14 mouse cellular contexts compared by ENCODE assay signal in the genomic region with DNA sequence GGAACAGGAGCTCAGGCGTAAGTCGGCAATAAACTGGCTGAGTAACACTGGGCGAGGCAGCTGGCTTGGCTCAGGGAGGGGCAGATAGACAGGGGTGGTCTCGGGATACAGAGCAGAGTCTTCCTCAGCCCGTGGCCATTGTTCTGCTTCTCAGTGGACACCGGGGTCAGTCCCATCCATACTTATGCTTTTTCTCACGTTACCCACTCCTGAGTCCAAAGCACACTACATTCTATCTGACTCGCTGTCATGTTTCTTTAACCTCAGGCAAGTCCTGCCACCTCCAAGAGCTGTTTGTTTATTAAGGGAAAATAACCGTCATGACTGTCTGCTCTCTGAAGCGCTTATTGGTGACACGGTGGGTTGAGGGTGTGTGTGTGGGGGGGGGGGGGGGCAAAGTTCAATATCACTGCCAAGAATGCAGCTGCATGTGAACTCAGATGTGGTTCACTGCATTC. TPM values are rescaled to one million over a fixed set of nuclear protein-coding genes. Genes with fewer than 3 reads are reported as not detected.
DNase-seq lines count a peak whose midpoint lies in the region; ATAC-seq and TF ChIP-seq lines count a peak whose summit lies in the region.
"Had no signal": no experiment of that assay in that cellular context is flagged by ENCODE, and none has a peak within 500 bp of the region (broad histone marks: within the 10 kb centered on the region; RNA-seq: fewer than 3 reads in every experiment).

No protein-coding gene starts in this region.

- TF ChIP-seq CTCF in intestine, postnatal 0 days (IDR thresholded peaks at IDR 0.05; ENCODE audit: low read depth): no peak

- WGBS in liver, embryonic 12.5 days (ENCODE audit: insufficient replicate concordance): 52% methylated on average over 11 of the region's 11 CpGs
- 62% methylated on average over 11 of the region's 11 CpGs for WGBS in liver, embryonic 11.5 days
- 11% methylated on average over 11 of the region's 11 CpGs for WGBS in intestine, postnatal 0 days
- 16% methylated on average over 11 of the region's 11 CpGs for WGBS in stomach, embryonic 14.5 days

- H3K27ac ChIP-seq in liver, embryonic 12.5 days: no peak overlapping the region
- no peak overlapping the region for H3K27ac ChIP-seq in liver, embryonic 11.5 days (ENCODE audit: low read depth, low read length)
- H3K27ac ChIP-seq in intestine, postnatal 0 days (ENCODE audit: low read depth, low read length): peak overlapping the region; percentile 35; the same call in 1 of the 2 replicates
- no peak overlapping the region for H3K27ac ChIP-seq in stomach, embryonic 14.5 days (ENCODE audit: low read length)
- H3K27ac ChIP-seq: forebrain, embryonic 13.5 days had no signal

- no peaks in the 10 kb centered on the region for H3K4me1 ChIP-seq in liver, embryonic 12.5 days
- no peaks in the 10 kb centered on the region for H3K4me1 ChIP-seq in liver, embryonic 11.5 days (replicated peaks; ENCODE audit: control insufficient read depth, insufficient read depth, low read length)
- H3K4me1 ChIP-seq in intestine, postnatal 0 days (replicated peaks; ENCODE audit: control insufficient read depth, insufficient read depth, low read length): no peaks in the 10 kb centered on the region
- H3K4me1 ChIP-seq in stomach, embryonic 14.5 days (ENCODE audit: control insufficient read depth, insufficient read depth, low read length): 0 out of 2 replicates have a peak, but pooled peaks cover 5% of the 10 kb centered on the region
- H3K4me1 ChIP-seq: forebrain, embryonic 13.5 days had no signal

- H3K9ac ChIP-seq in liver, embryonic 12.5 days: no peak overlapping the region
- H3K9ac ChIP-seq in liver, embryonic 11.5 days (ENCODE audit: low read depth, low read length): no peak overlapping the region
- no peak overlapping the region; the same call in 1 of the 2 replicates for H3K9ac ChIP-seq in intestine, postnatal 0 days (ENCODE audit: low read depth, low read length)
- H3K9ac ChIP-seq in stomach, embryonic 14.5 days (replicated peaks; ENCODE audit: low read depth, low read length): no peak overlapping the region
- H3K9ac ChIP-seq: forebrain, embryonic 13.5 days had no signal

- ATAC-seq in liver, embryonic 12.5 days: peak; percentile 32; the same call in 1 of the 2 replicates
- ATAC-seq in liver, embryonic 11.5 days (replicated peaks; ENCODE audit: low FRiP score): no peak
- peak; percentile 89 for ATAC-seq in intestine, postnatal 0 days
- peak; percentile 58 for ATAC-seq in stomach, embryonic 14.5 days (ENCODE audit: insufficient number of reproducible peaks, insufficient read depth, low FRiP score, low read depth)
- ATAC-seq in inflammation-experienced regulatory T-cells, adult 6 months: no peak
- ATAC-seq: forebrain, embryonic 13.5 days had no signal

- H3K27me3 ChIP-seq in liver, embryonic 12.5 days (replicated peaks): no peaks in the 10 kb centered on the region
- H3K27me3 ChIP-seq in liver, embryonic 11.5 days (replicated peaks; ENCODE audit: control insufficient read depth, insufficient read depth, low read length): no peaks in the 10 kb centered on the region
- no peaks in the 10 kb centered on the region for H3K27me3 ChIP-seq in intestine, postnatal 0 days (replicated peaks; ENCODE audit: control insufficient read depth, insufficient read depth, low read length)
- no peaks in the 10 kb centered on the region for H3K27me3 ChIP-seq in stomach, embryonic 14.5 days (ENCODE audit: control insufficient read depth, insufficient read depth, low read length)
- H3K27me3 ChIP-seq: forebrain, embryonic 13.5 days had no signal

- no peak overlapping the region for H3K4me2 ChIP-seq in liver, embryonic 12.5 days
- no peak overlapping the region for H3K4me2 ChIP-seq in liver, embryonic 11.5 days
- H3K4me2 ChIP-seq in intestine, postnatal 0 days (replicated peaks; ENCODE audit: low read depth): peak overlapping the region; percentile 59
- no peak overlapping the region; the same call in 1 of the 2 replicates for H3K4me2 ChIP-seq in stomach, embryonic 14.5 days (replicated peaks; ENCODE audit: low read depth, low read length)
- H3K4me2 ChIP-seq: forebrain, embryonic 13.5 days had no signal

- H3K36me3 ChIP-seq in liver, embryonic 12.5 days: no peaks in the 10 kb centered on the region
- no peaks in the 10 kb centered on the region for H3K36me3 ChIP-seq in liver, embryonic 11.5 days (ENCODE audit: control insufficient read depth, insufficient read depth, low read length)
- H3K36me3 ChIP-seq in intestine, postnatal 0 days (ENCODE audit: control insufficient read depth, insufficient read depth): no peaks in the 10 kb centered on the region
- H3K36me3 ChIP-seq in stomach, embryonic 14.5 days (ENCODE audit: control insufficient read depth, insufficient read depth, low read length): no peaks in the 10 kb centered on the region

- no peak for DNase-seq in liver, embryonic 11.5 days (ENCODE audit: low spot score)
- peak; percentile 53 to 64 for DNase-seq in kidney, postnatal 36 days
- DNase-seq in right cerebral cortex, adult 18-20 months: no peak
- DNase-seq in urinary bladder, postnatal 36 days (ENCODE audit: low spot score in 2 of 2): no peak
- DNase-seq: cerebellum, adult 18-20 months; gastrocnemius, postnatal 25 days; left cerebral cortex, postnatal 4 days; lung, postnatal 14 days; right cerebral cortex, postnatal 14 days had no signal

- no peak overlapping the region for H3K4me3 ChIP-seq in liver, embryonic 12.5 days
- H3K4me3 ChIP-seq in liver, embryonic 11.5 days (ENCODE audit: low read depth, low read length): no peak overlapping the region
- H3K4me3 ChIP-seq in intestine, postnatal 0 days (ENCODE audit: low read depth, low read length): peak overlapping the region; percentile 18
- no peak overlapping the region for H3K4me3 ChIP-seq in stomach, embryonic 14.5 days (ENCODE audit: low read depth, low read length)
- H3K4me3 ChIP-seq: forebrain, embryonic 13.5 days had no signal

- no peaks in the 10 kb centered on the region for H3K9me3 ChIP-seq in liver, embryonic 12.5 days (replicated peaks)
- no peaks in the 10 kb centered on the region for H3K9me3 ChIP-seq in liver, embryonic 11.5 days (ENCODE audit: control insufficient read depth, low read length)
- H3K9me3 ChIP-seq in intestine, postnatal 0 days (ENCODE audit: control insufficient read depth): no peaks in the 10 kb centered on the region
- H3K9me3 ChIP-seq in stomach, embryonic 14.5 days (ENCODE audit: control insufficient read depth, low read depth, low read length): no peaks in the 10 kb centered on the region
- H3K9me3 ChIP-seq: forebrain, embryonic 13.5 days had no signal

RNA-seq across cellular contexts. Expression of a gene that starts 8.2 kb away (rescaled TPM):
- 17.4 TPM in 2 replicates for polyA plus RNA-seq in liver, embryonic 12.5 days (2016; fragmentation: Nextera tagmentation; extraction: Ambion mirVana)
- polyA plus RNA-seq in liver, embryonic 11.5 days (2014; fragmentation: Nextera tagmentation; extraction: Ambion mirVana): 24.3 and 25.9 TPM in 2 replicates
- 9.2 and 9.5 TPM in 2 replicates for polyA plus RNA-seq in intestine, postnatal 0 days (2015; fragmentation: Nextera tagmentation; extraction: Ambion mirVana)
- polyA plus RNA-seq in stomach, embryonic 14.5 days (2014; fragmentation: Nextera tagmentation; extraction: Ambion mirVana): 29.7 and 31.2 TPM in 2 replicates
- under 1 TPM in 1 of 3 experiments, not detected in 2; 0.15 TPM for polyA plus RNA-seq in inflammation-experienced regulatory T-cells, adult 6 months (2017; shearing (Covaris generic))

Comparison
In these comparisons a context has a peak if more than half of its experiments do, and no peak if none do; other contexts are left out.
1. ATAC-seq: peak in liver, embryonic 12.5 days (single experiment), intestine, postnatal 0 days (single experiment) and stomach, embryonic 14.5 days (single experiment); none in liver, embryonic 11.5 days (single experiment) and inflammation-experienced regulatory T-cells, adult 6 months (single experiment).
2. DNase-seq: peak in kidney, postnatal 36 days (2 of 2); none in liver, embryonic 11.5 days (single experiment), right cerebral cortex, adult 18-20 months (single experiment) and urinary bladder, postnatal 36 days (0 of 2).